Mouse (Mus musculus) G1E (cell line): Measurements from ENCODE around the gene Olfr698.

ENCODE experiments used
- CTCF ChIP-seq: IDR thresholded peaks from 2 replicates; pipeline ENCODE4 v1.5.1; 2012; ENCODE audit warnings: low read depth, low read length, inconsistent platforms, mixed read lengths
- GATA1 ChIP-seq: IDR thresholded peaks from 2 replicates; pipeline ENCODE4 v1.6.1; 2012; ENCODE audit warnings: borderline replicate concordance, low read length, inconsistent platforms, mixed read lengths
- TAL1 ChIP-seq: conservative IDR thresholded peaks from 2 replicates; pipeline ENCODE4 v1.6.1; 2012; ENCODE audit warnings: low read depth, low read length, inconsistent platforms, mixed read lengths

DNA sequence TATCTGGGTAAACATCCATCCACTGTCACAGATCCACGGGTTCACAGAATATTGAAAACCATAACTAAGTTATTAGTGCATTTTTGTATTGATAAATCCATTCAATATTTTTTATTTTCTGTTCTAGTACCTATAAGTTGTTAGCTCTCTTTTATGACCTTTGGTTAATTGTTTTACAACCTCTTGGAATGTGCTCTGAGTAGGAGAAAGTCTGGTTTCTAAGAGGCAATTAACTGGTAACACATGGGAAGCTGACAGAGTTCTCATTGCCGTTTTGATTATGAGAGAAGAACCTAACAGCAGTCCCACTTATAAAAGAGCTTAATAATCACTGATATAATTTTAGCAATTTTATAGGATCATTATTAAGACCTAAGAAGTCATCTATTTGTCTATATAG, 21.5 kb downstream of the Olfr698 start:
- TF ChIP-seq CTCF (no peak), TAL1 (no peak), GATA1 (no peak)
